Mouse (Mus musculus) hindbrain, embryonic 16.5 days (tissue): ENCODE results near the gene Mmrn1. TPM values are rescaled to one million over a fixed set of nuclear protein-coding genes. Genes with fewer than 3 reads are reported as not detected.
A peak's percentile ranks its signal among the peaks of the same experiment; 100 is the strongest.
"Not testable (repeated sequence)": the region's sequence is repeated elsewhere in the genome, so short reads cannot be mapped to it uniquely, and the experiment has no call there.

Experiments
- ATAC-seq: fragments of 200-750 bp; cut with Nextera tagmentation; 2 replicates; pipeline ENCODE4 v1.8.0; 2017; ENCODE audit warnings: moderate TSS enrichment, moderate library complexity
- H3K27ac ChIP-seq: fragments of 300-500 bp; sonication (generic); 2 replicates; pipeline ENCODE4 v1.5.1; 2014; ENCODE audit warnings: low read depth, mild to moderate bottlenecking, control low read depth, low read length, moderate library complexity
- H3K27me3 ChIP-seq: fragments of 300-500 bp; sonication (generic); replicated peaks from 2 replicates; pipeline ENCODE4 v1.6.1; 2014; ENCODE audit warnings: low read length; ENCODE audit not compliant: control insufficient read depth, insufficient read depth
- H3K36me3 ChIP-seq: fragments of 300-500 bp; sonication (generic); 2 replicates; pipeline ENCODE4 v1.6.1; 2014; ENCODE audit warnings: mild to moderate bottlenecking, low read length, moderate library complexity, mixed read lengths; ENCODE audit not compliant: control insufficient read depth, insufficient read depth
- H3K4me1 ChIP-seq: fragments of 300-500 bp; sonication (generic); 2 replicates; pipeline ENCODE4 v1.6.1; 2014; ENCODE audit warnings: low read depth, low read length; ENCODE audit not compliant: control insufficient read depth, insufficient read depth
- H3K4me2 ChIP-seq: fragments of 300-500 bp; sonication (generic); 2 replicates; pipeline ENCODE4 v1.6.1; 2014; ENCODE audit warnings: mild to moderate bottlenecking, low read length, control low read depth, moderate library complexity
- H3K4me3 ChIP-seq: fragments of 300-500 bp; sonication (generic); 2 replicates; pipeline ENCODE4 v1.5.1; 2014; ENCODE audit warnings: mild to moderate bottlenecking, low read length, control low read depth, moderate library complexity
- H3K9ac ChIP-seq: fragments of 300-500 bp; sonication (generic); 2 replicates; pipeline ENCODE4 v1.6.1; 2014; ENCODE audit warnings: low read depth, mild to moderate bottlenecking, control low read depth, low read length, moderate library complexity
- H3K9me3 ChIP-seq: fragments of 300-500 bp; sonication (generic); 2 replicates; pipeline ENCODE4 v1.6.1; 2014; ENCODE audit warnings: mild to moderate bottlenecking, low read length, moderate library complexity; ENCODE audit not compliant: control insufficient read depth
- WGBS: fragments of 180-500 bp; shearing (Covaris S2); extraction: QIAGEN DNeasy Blood & Tissue Kit; methylation state at CpG from one replicate; pipeline ENCODE4 v1.1.7; 2014; 5-methylcytosine and 5-hydroxymethylcytosine counted together
- polyA plus RNA-seq: library from polyadenylated mRNA; unstranded; fragments of >200 nt; fragmentation: Nextera tagmentation; extraction: Ambion mirVana; gene quantifications from 2 replicates; pipeline ENCODE4 v1.2.1, GENCODE M21; 2015

Gene Mmrn1
- polyA plus RNA-seq, result 1.1 and 2.0 TPM in 2 replicates

- not testable (repeated sequence) for H3K9me3 ChIP-seq, H3K4me1 ChIP-seq, H3K9ac ChIP-seq, H3K27me3 ChIP-seq, H3K27ac ChIP-seq, H3K4me2 ChIP-seq, H3K4me3 ChIP-seq, ATAC-seq, H3K36me3 ChIP-seq
- 93% methylated on average over 20 of the region's 20 CpGs for WGBS
These were observed at the start of gene Mmrn1 for GRCm38 (mm10) chr6:60924676-60925075. Gene Mmrn1, plus strand, starts transcription at chr6:60924976.

GRCm38 (mm10) chr6:60880362-60880761, 44.4 kb upstream of the Mmrn1 start:
- no peaks in the 10 kb centered on the region for H3K4me1 ChIP-seq
- WGBS, result 95% methylated on average over 7 of the region's 7 CpGs
- H3K27me3 ChIP-seq, result no peaks in the 10 kb centered on the region
- H3K4me3 ChIP-seq, result no peak overlapping the region
- no peak overlapping the region for H3K9ac ChIP-seq
- ATAC-seq, result no peak
- no peak overlapping the region for H3K27ac ChIP-seq
- no peak overlapping the region for H3K4me2 ChIP-seq
- no peaks in the 10 kb centered on the region for H3K36me3 ChIP-seq
- H3K9me3 ChIP-seq, result no peaks in the 10 kb centered on the region

GRCm38 (mm10) chr6:60881534-60881933, 43.2 kb upstream of the Mmrn1 start:
- Histone ChIP-seq H3K4me3 (no peak overlapping the region), H3K4me1 (no peaks in the 10 kb centered on the region), H3K36me3 (no peaks in the 10 kb centered on the region), H3K27me3 (no peaks in the 10 kb centered on the region), H3K9ac (no peak overlapping the region), H3K4me2 (no peak overlapping the region), H3K27ac (no peak overlapping the region), H3K9me3 (no peaks in the 10 kb centered on the region)
- ATAC-seq, result no peak
- 61% methylated on average over 2 of the region's 2 CpGs for WGBS

GRCm38 (mm10) chr6:60907272-60907671, 17.5 kb upstream of the Mmrn1 start:
- H3K9ac ChIP-seq, result no peak overlapping the region
- WGBS, result 91% methylated on average over 2 of the region's 2 CpGs
- H3K4me2 ChIP-seq, result no peak overlapping the region
- H3K4me1 ChIP-seq, result no peaks in the 10 kb centered on the region
- H3K36me3 ChIP-seq, result no peaks in the 10 kb centered on the region
- H3K9me3 ChIP-seq, result no peaks in the 10 kb centered on the region
- no peak overlapping the region for H3K27ac ChIP-seq
- H3K27me3 ChIP-seq, result no peaks in the 10 kb centered on the region
- no peak overlapping the region for H3K4me3 ChIP-seq
- no peak for ATAC-seq

- no peak overlapping the region for H3K4me3 ChIP-seq
- ATAC-seq, result peak; percentile 78
- H3K27me3 ChIP-seq, result no peaks in the 10 kb centered on the region
- no peak overlapping the region for H3K4me2 ChIP-seq
- no peak overlapping the region for H3K9ac ChIP-seq
- H3K36me3 ChIP-seq, result no peaks in the 10 kb centered on the region
- no peaks in the 10 kb centered on the region for H3K4me1 ChIP-seq
- no peak overlapping the region for H3K27ac ChIP-seq
- H3K9me3 ChIP-seq, result no peaks in the 10 kb centered on the region
These were observed 6.6 kb downstream of the Mmrn1 start for GRCm38 (mm10) chr6:60931364-60931763.

- 74% methylated on average over 4 of the region's 4 CpGs for WGBS
These were observed 10.1 kb downstream of the Mmrn1 start for GRCm38 (mm10) chr6:60934835-60935234.

GRCm38 (mm10) chr6:60935448-60936130, 10.8 kb downstream of the Mmrn1 start:
- no peak for ATAC-seq
- Histone ChIP-seq H3K4me1 (no peaks in the 10 kb centered on the region), H3K9me3 (no peaks in the 10 kb centered on the region), H3K4me2 (no peak overlapping the region), H3K27ac (no peak overlapping the region), H3K36me3 (no peaks in the 10 kb centered on the region), H3K27me3 (no peaks in the 10 kb centered on the region), H3K9ac (no peak overlapping the region), H3K4me3 (no peak overlapping the region)
- WGBS, result 78% methylated on average over 4 of the region's 4 CpGs

More at GRCm38 (mm10) chr6:60934835-60935234, 10.1 kb downstream of the Mmrn1 start:
- no peak overlapping the region for H3K9ac ChIP-seq
- H3K4me2 ChIP-seq, result no peak overlapping the region
- no peaks in the 10 kb centered on the region for H3K27me3 ChIP-seq
- H3K4me3 ChIP-seq, result no peak overlapping the region
- no peaks in the 10 kb centered on the region for H3K4me1 ChIP-seq
- no peaks in the 10 kb centered on the region for H3K9me3 ChIP-seq
- H3K36me3 ChIP-seq, result no peaks in the 10 kb centered on the region
- no peak overlapping the region for H3K27ac ChIP-seq
- ATAC-seq, result no peak

GRCm38 (mm10) chr6:60944178-60944577, 19.4 kb downstream of the Mmrn1 start:
- H3K9me3 ChIP-seq, result no peaks in the 10 kb centered on the region
- H3K27me3 ChIP-seq, result no peaks in the 10 kb centered on the region
- ATAC-seq, result no peak
- no peak overlapping the region for H3K4me2 ChIP-seq
- H3K36me3 ChIP-seq, result no peaks in the 10 kb centered on the region
- H3K9ac ChIP-seq, result no peak overlapping the region
- H3K27ac ChIP-seq, result no peak overlapping the region
- 80% methylated on average over 7 of the region's 7 CpGs for WGBS
- no peak overlapping the region for H3K4me3 ChIP-seq
- H3K4me1 ChIP-seq, result no peaks in the 10 kb centered on the region

GRCm38 (mm10) chr6:60944621-60945020, 19.8 kb downstream of the Mmrn1 start:
- WGBS, result 86% methylated on average over 9 of the region's 9 CpGs
- Histone ChIP-seq H3K4me1 (no peaks in the 10 kb centered on the region), H3K27me3 (no peaks in the 10 kb centered on the region), H3K4me2 (no peak overlapping the region), H3K9ac (no peak overlapping the region), H3K36me3 (no peaks in the 10 kb centered on the region), H3K4me3 (no peak overlapping the region), H3K9me3 (no peaks in the 10 kb centered on the region), H3K27ac (no peak overlapping the region)
- ATAC-seq, result no peak
